Mouse (Mus musculus): ENCODE measurements at regions not wholly inside any gene's neighbourhood (a gene's known extent, or its start where the extent isn't known, plus 50 kb on each side); places are given as distances from the start of the nearest gene placed in this dataset.
"Not testable (repeated sequence)": the region's sequence is repeated elsewhere in the genome, so short reads cannot be mapped to it uniquely, and the experiment has no call there.

DNA sequence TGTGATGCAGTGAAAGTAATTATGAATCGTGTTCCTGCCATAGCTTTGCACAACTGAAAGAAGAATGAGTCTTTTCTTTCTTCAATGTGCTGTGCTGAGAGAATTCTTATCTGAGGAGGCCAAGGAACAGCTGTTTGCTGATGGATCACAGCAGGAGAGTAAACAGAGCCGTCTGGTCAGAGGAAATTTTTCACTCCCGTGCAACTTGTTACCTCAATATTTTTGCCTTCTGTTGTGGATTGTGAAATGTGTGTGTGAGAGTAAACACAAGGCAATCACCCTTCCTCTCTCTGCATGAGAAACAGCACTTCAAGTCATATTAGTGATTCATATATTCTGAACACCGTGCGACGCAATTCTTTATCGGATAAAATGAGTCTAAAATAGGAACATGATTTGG is 171.9 kb downstream of the Epm2a start:
- no peak for ATAC-seq (ENCODE audit: insufficient number of reproducible peaks, low FRiP score)
- WGBS = 56% methylated on average over 7 of the region's 7 CpGs

DNA sequence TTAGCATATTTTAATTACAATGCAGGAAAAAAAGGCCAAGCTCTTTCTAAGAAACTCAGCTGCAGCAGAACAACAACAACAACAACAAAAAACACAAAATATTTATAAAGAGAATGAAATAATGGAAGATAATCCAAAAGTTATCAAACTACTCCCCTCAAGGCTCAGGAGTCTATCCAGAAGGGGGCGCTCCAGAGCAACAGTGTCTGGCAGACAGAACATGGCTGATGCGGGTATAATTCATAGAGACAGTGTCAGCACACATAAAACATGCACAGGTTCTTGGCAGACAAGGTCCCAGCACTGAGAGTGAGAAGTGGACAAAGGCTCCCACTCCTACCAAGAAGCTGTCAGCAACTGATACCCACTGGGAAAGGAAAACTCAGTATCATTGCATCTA is 173.9 kb downstream of the Epm2a start:
- 57% methylated on average over 2 of the region's 2 CpGs for WGBS
- no peaks in the 10 kb centered on the region for H3K4me1 ChIP-seq (replicated peaks)

More for the DNA sequence above, 171.9 kb downstream of the Epm2a start:
- Histone ChIP-seq H3K36me3 (no peaks in the 10 kb centered on the region), H3K9me3 (replicated peaks) (no peaks in the 10 kb centered on the region), H3K4me3 (no peak overlapping the region), H3K4me2 (no peak overlapping the region), H3K27me3 (replicated peaks) (no peaks in the 10 kb centered on the region), H3K27ac (ENCODE audit: poor library complexity, severe bottlenecking) (no peak overlapping the region), H3K9ac (no peak overlapping the region), H3K4me1 (replicated peaks) (no peaks in the 10 kb centered on the region)

DNA sequence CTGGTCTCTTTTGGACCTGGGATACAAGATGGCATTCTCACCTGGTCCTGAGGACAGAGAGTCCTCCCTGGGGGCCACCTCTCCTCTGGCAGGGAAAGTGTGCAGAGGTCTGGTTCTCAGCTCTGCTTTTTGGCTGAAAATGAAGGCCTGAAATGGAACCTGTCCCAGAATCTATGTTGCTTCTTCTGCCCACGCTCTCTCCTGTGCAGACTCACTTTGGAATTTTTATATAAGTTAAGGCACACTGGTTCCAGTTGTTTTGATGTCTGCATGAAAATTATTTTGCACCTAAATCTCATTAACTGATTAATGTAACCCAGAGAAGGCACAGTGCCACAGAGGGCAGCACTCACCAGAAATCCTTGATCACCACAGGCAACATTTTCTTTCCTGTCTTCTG is 188.1 kb downstream of the Epm2a start:
- 77% methylated on average over 1 of the region's 1 CpGs for WGBS
- Histone ChIP-seq H3K4me2 (no peak overlapping the region), H3K27ac (ENCODE audit: poor library complexity, severe bottlenecking) (no peak overlapping the region), H3K4me1 (replicated peaks) (no peaks in the 10 kb centered on the region), H3K36me3 (no peaks in the 10 kb centered on the region), H3K9ac (no peak overlapping the region), H3K9me3 (replicated peaks) (no peaks in the 10 kb centered on the region), H3K4me3 (no peak overlapping the region), H3K27me3 (replicated peaks) (no peaks in the 10 kb centered on the region)
- no peak for ATAC-seq (ENCODE audit: insufficient number of reproducible peaks, low FRiP score)

More for the DNA sequence above, 173.9 kb downstream of the Epm2a start:
- H3K4me2 ChIP-seq = no peak overlapping the region
- no peaks in the 10 kb centered on the region for H3K27me3 ChIP-seq (replicated peaks)
- no peak overlapping the region for H3K27ac ChIP-seq (ENCODE audit: poor library complexity, severe bottlenecking)
- H3K36me3 ChIP-seq = no peaks in the 10 kb centered on the region
- H3K4me3 ChIP-seq = no peak overlapping the region
- H3K9ac ChIP-seq = no peak overlapping the region
- ATAC-seq (ENCODE audit: insufficient number of reproducible peaks, low FRiP score) = no peak
- H3K9me3 ChIP-seq (replicated peaks) = no peaks in the 10 kb centered on the region

- not testable (repeated sequence) for H3K9ac ChIP-seq; H3K27me3 ChIP-seq (replicated peaks)
- WGBS = 75% methylated on average over 15 of the region's 15 CpGs
These were observed 212.2 kb downstream of the Epm2a start for GRCm38 (mm10) chr10:11555376-11555775.

GRCm38 (mm10) chr10:11570523-11571055 is 227.4 kb downstream of the Epm2a start:
- Histone ChIP-seq H3K4me1 (replicated peaks) (no peaks in the 10 kb centered on the region), H3K9me3 (replicated peaks) (no peaks in the 10 kb centered on the region), H3K36me3 (no peaks in the 10 kb centered on the region), H3K4me2 (no peak overlapping the region), H3K9ac (no peak overlapping the region), H3K4me3 (no peak overlapping the region), H3K27me3 (replicated peaks) (no peaks in the 10 kb centered on the region), H3K27ac (ENCODE audit: poor library complexity, severe bottlenecking) (no peak overlapping the region)
- 76% methylated on average over 4 of the region's 4 CpGs for WGBS
- no peak for ATAC-seq (ENCODE audit: insufficient number of reproducible peaks, low FRiP score)

More at GRCm38 (mm10) chr10:11555376-11555775, 212.2 kb downstream of the Epm2a start:
- not testable (repeated sequence) for ATAC-seq (ENCODE audit: insufficient number of reproducible peaks, low FRiP score); H3K9me3 ChIP-seq (replicated peaks); H3K36me3 ChIP-seq; H3K4me3 ChIP-seq; H3K4me1 ChIP-seq (replicated peaks); H3K27ac ChIP-seq (ENCODE audit: poor library complexity, severe bottlenecking); H3K4me2 ChIP-seq

GRCm38 (mm10) chr10:11608451-11608850 is 265.2 kb downstream of the Epm2a start:
- H3K9me3 ChIP-seq (replicated peaks) = 0 out of 2 replicates have a peak, but pooled peaks cover 5% of the 10 kb centered on the region
- no peak overlapping the region for H3K27ac ChIP-seq (ENCODE audit: poor library complexity, severe bottlenecking)
- no peaks in the 10 kb centered on the region for H3K27me3 ChIP-seq (replicated peaks)
- no peak for ATAC-seq (ENCODE audit: insufficient number of reproducible peaks, low FRiP score)
- no peaks in the 10 kb centered on the region for H3K4me1 ChIP-seq (replicated peaks)
- no peaks in the 10 kb centered on the region for H3K36me3 ChIP-seq
- H3K4me2 ChIP-seq = no peak overlapping the region
- H3K4me3 ChIP-seq = no peak overlapping the region
- no peak overlapping the region for H3K9ac ChIP-seq
- WGBS = 88% methylated on average over 1 of the region's 1 CpGs

- not testable (repeated sequence) for H3K9me3 ChIP-seq (replicated peaks); H3K4me1 ChIP-seq (replicated peaks); H3K36me3 ChIP-seq; H3K27ac ChIP-seq (ENCODE audit: poor library complexity, severe bottlenecking); H3K9ac ChIP-seq; H3K4me3 ChIP-seq; H3K27me3 ChIP-seq (replicated peaks); H3K4me2 ChIP-seq; ATAC-seq (ENCODE audit: insufficient number of reproducible peaks, low FRiP score)
- 85% methylated on average over 19 of the region's 20 CpGs for WGBS
These were observed 265.9 kb downstream of the Epm2a start for GRCm38 (mm10) chr10:11609092-11609491.

- Histone ChIP-seq H3K9ac (no peak overlapping the region), H3K4me1 (replicated peaks) (no peaks in the 10 kb centered on the region), H3K27ac (ENCODE audit: poor library complexity, severe bottlenecking) (no peak overlapping the region), H3K9me3 (replicated peaks) (peaks cover 4% of the 10 kb centered on the region; the same call in 1 of the 2 replicates), H3K4me2 (no peak overlapping the region), H3K27me3 (replicated peaks) (no peaks in the 10 kb centered on the region), H3K4me3 (no peak overlapping the region), H3K36me3 (no peaks in the 10 kb centered on the region)
- no peak for ATAC-seq (ENCODE audit: insufficient number of reproducible peaks, low FRiP score)
- WGBS = 76% methylated on average over 1 of the region's 1 CpGs
These were observed 304.9 kb downstream of the Epm2a start for GRCm38 (mm10) chr10:11648151-11648550.

DNA sequence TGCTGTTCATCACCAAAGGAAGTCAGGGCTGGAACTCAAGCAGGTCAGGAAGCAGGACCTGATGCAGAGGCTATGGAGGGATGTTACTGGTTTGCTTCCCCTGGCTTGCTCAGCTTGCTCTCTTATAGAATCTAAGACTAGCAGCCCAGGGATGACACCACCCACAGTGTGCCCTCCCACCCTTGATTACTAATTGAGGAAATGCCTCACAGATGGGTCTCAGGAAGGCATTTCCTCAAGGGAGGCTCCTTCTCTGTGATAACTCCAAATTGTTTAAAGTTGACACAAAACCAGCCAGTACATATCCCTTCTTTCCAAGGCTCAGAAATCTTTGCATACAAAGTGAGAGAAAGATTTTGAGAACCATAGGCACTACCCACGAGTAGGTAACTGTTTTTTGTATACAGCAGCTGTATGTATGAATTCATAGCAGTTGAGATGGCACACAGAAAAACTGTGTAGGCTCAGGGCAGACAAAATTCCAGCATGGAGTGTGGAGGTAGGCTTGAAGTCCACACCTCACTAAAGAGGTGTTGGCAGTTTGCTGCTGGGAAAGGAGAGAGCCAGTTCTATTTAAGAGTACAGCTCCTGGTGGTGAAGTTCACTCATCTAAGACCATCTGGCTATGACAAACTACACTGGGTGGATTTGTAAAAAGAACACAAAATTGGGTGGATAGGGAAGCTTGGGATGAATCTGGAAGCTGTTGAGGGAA is 317.0 kb downstream of the Epm2a start:
- Histone ChIP-seq H3K9ac (no peak overlapping the region), H3K9me3 (replicated peaks) (no peaks in the 10 kb centered on the region), H3K4me3 (no peak overlapping the region), H3K36me3 (no peaks in the 10 kb centered on the region), H3K27ac (ENCODE audit: poor library complexity, severe bottlenecking) (no peak overlapping the region), H3K4me1 (replicated peaks) (no peaks in the 10 kb centered on the region), H3K4me2 (no peak overlapping the region), H3K27me3 (replicated peaks) (no peaks in the 10 kb centered on the region)
- ATAC-seq (ENCODE audit: insufficient number of reproducible peaks, low FRiP score) = no peak
- 38% methylated on average over 1 of the region's 1 CpGs for WGBS

- ATAC-seq (ENCODE audit: insufficient number of reproducible peaks, low FRiP score) = no peak
- Histone ChIP-seq H3K4me1 (replicated peaks) (no peaks in the 10 kb centered on the region), H3K9me3 (replicated peaks) (no peaks in the 10 kb centered on the region), H3K27ac (ENCODE audit: poor library complexity, severe bottlenecking) (no peak overlapping the region), H3K9ac (no peak overlapping the region), H3K36me3 (no peaks in the 10 kb centered on the region), H3K4me3 (no peak overlapping the region), H3K27me3 (replicated peaks) (no peaks in the 10 kb centered on the region), H3K4me2 (no peak overlapping the region)
- 42% methylated on average over 5 of the region's 5 CpGs for WGBS
These were observed 318.6 kb downstream of the Epm2a start for GRCm38 (mm10) chr10:11661660-11662250.

GRCm38 (mm10) chr10:11709742-11710141 is 366.5 kb downstream of the Epm2a start:
- no peaks in the 10 kb centered on the region for H3K27me3 ChIP-seq (replicated peaks)
- H3K9ac ChIP-seq = no peak overlapping the region
- H3K27ac ChIP-seq (ENCODE audit: poor library complexity, severe bottlenecking) = no peak overlapping the region
- no peaks in the 10 kb centered on the region for H3K4me1 ChIP-seq (replicated peaks)
- H3K9me3 ChIP-seq (replicated peaks) = peaks cover 3% of the 10 kb centered on the region
- 76% methylated on average over 2 of the region's 2 CpGs for WGBS
- H3K4me3 ChIP-seq = no peak overlapping the region
- H3K36me3 ChIP-seq = no peaks in the 10 kb centered on the region
- no peak overlapping the region for H3K4me2 ChIP-seq
- no peak for ATAC-seq (ENCODE audit: insufficient number of reproducible peaks, low FRiP score)
